Mouse (Mus musculus) myocyte (in vitro differentiated cells): ENCODE data around the gene Tle3.

Source experiments
- CEBPB ChIP-seq: IDR thresholded peaks from 2 replicates; pipeline ENCODE4 v1.6.1; 2011; ENCODE audit warnings: mild to moderate bottlenecking, moderate library complexity; ENCODE audit not compliant: poor library complexity, insufficient read depth, severe bottlenecking
- E2F4 ChIP-seq: IDR thresholded peaks from one replicate; pipeline ENCODE4 v1.6.1; 2011; ENCODE audit warnings: mild to moderate bottlenecking, control low read depth, moderate library complexity; ENCODE audit not compliant: insufficient read depth
- MYOD1 ChIP-seq, 3 experiments: IDR thresholded peaks; one replicate each; pipeline ENCODE4 v1.6.1; 2011; ENCODE audit warnings: control low read depth in 2 of 3, low read depth in 2 of 3, mild to moderate bottlenecking in 2 of 3, moderate library complexity in 1 of 3; ENCODE audit not compliant: insufficient read length in 2 of 3, control insufficient read depth in 1 of 3
- POLR2A ChIP-seq: IDR thresholded peaks from one replicate; pipeline ENCODE4 v1.6.1; 2011; ENCODE audit warnings: low read depth, mild to moderate bottlenecking, control low read depth, moderate library complexity; ENCODE audit not compliant: insufficient read length
- POLR2AphosphoS2 ChIP-seq: IDR thresholded peaks from one replicate; pipeline ENCODE4 v1.6.1; 2011; ENCODE audit warnings: low read depth, control low read depth; ENCODE audit not compliant: insufficient read length
- TCF3 ChIP-seq: IDR thresholded peaks from one replicate; pipeline ENCODE4 v1.6.1; 2011; ENCODE audit warnings: low read depth, control low read depth; ENCODE audit not compliant: insufficient read length

- TF ChIP-seq E2F4 (no peak), CEBPB (no peak), POLR2A (no peak), POLR2AphosphoS2 (no peak), TCF3 (no peak), MYOD1 (IDR thresholded peaks at IDR 0.05; ENCODE audit: control insufficient read depth in 1 of 3, insufficient read length in 2 of 3, low read depth in 2 of 3) (no peak)
These were observed 5.0 kb upstream of the Tle3 start for GRCm38 (mm10) chr9:61367156-61367555.
